Mouse (Mus musculus): ENCODE measurements around the gene Dpep1.

DNA sequence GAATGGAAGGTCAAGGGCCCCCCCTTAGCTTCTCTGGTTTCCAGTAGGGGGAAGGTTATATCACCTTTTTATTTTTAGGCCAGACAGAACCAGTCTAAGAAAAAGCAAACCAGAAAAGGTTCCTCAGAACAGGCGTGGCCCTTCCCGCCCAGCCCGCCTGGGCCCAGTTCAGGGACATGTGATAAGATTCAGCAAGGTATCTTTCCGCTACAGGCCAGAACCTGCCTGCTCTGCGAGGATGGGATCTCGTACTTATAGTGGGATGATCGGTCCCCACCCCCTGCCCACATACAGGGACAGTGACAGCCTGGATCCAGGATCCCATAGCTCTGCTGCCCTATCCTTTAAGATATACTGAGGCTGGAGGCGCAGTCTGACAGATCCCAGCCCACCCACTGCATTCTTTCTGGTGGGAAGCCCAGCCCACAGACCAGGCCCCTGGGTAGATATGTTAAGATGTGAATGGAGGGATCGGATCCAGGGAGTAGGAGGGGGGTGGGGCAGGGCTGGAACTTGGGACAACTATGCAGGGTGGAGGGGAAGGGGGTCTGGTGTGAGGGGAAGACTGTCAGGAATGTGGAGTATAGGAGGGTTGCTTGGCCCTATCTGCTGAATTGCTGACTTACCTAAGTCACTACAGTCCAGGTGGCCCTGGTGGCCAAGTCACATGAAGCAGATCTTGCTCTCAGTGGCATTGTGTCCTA lies 29.8 kb upstream of the Dpep1 start:
- TF ChIP-seq EP300 (IDR thresholded peaks at IDR 0.05; ENCODE audit: low read depth) (peak; percentile 70), CTCF (IDR thresholded peaks at IDR 0.05; ENCODE audit: low read depth) (no peak)
